38 mouse cellular contexts compared by ENCODE assay signal in the genomic region with DNA sequence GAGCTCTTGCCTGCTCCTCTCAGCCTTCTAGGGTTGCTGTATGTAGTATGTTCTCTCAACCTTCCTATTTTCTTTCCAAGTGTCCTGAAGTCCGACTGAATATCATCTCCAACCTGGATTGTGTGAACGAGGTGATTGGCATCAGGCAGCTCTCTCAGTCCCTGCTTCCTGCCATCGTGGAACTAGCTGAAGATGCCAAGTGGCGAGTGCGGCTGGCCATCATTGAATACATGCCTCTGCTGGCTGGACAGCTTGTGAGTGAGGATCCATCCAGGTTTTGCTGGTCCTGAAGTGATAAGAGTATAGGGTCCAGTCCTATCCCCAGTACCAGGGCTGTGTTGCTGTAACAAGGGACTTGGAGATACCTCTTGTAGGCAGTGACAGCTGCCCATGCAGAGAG. TPM values are rescaled to one million over a fixed set of nuclear protein-coding genes. Genes with fewer than 3 reads are reported as not detected.
"Had no signal": no experiment of that assay in that cellular context is flagged by ENCODE, and none has a peak within 500 bp of the region (broad histone marks: within the 10 kb centered on the region; RNA-seq: fewer than 3 reads in every experiment).

No protein-coding gene starts in this region.

- H3K27ac ChIP-seq: left cerebral cortex, adult 2 months; limb, embryonic 10.5 days; limb, embryonic 12.5 days; limb, embryonic 13.5 days; limb, embryonic 15.5 days; liver, embryonic 12.5 days; liver, embryonic 13.5 days; liver, embryonic 14.5 days; liver, embryonic 15.5 days; lung, embryonic 15.5 days; macrophage; midbrain, embryonic 10.5 days; midbrain, embryonic 12.5 days; midbrain, embryonic 13.5 days; neural tube, embryonic 12.5 days had no signal

- H3K9me3 ChIP-seq: limb, embryonic 10.5 days; limb, embryonic 12.5 days; limb, embryonic 13.5 days; limb, embryonic 15.5 days; liver, embryonic 12.5 days; liver, embryonic 13.5 days; liver, embryonic 15.5 days; lung, embryonic 15.5 days; megakaryocyte, embryonic 14.5 days; midbrain, embryonic 10.5 days; midbrain, embryonic 12.5 days; midbrain, embryonic 13.5 days; neural tube, embryonic 12.5 days had no signal

- H3K9ac ChIP-seq: limb, embryonic 12.5 days; limb, embryonic 13.5 days; limb, embryonic 15.5 days; liver, embryonic 12.5 days; liver, embryonic 13.5 days; liver, embryonic 14.5 days; liver, embryonic 15.5 days; liver, postnatal 0 days; lung, embryonic 14.5 days; lung, embryonic 15.5 days; midbrain, embryonic 12.5 days; midbrain, embryonic 13.5 days; neural tube, embryonic 12.5 days had no signal

- H3K4me2 ChIP-seq: limb, embryonic 12.5 days; limb, embryonic 13.5 days; limb, embryonic 15.5 days; liver, embryonic 11.5 days; liver, embryonic 12.5 days; liver, embryonic 13.5 days; liver, embryonic 15.5 days; lung, embryonic 14.5 days; lung, embryonic 15.5 days; midbrain, embryonic 12.5 days; midbrain, embryonic 13.5 days; neural tube, embryonic 12.5 days had no signal

- H3K4me1 ChIP-seq: limb, embryonic 10.5 days; limb, embryonic 12.5 days; limb, embryonic 13.5 days; limb, embryonic 15.5 days; liver, embryonic 12.5 days; liver, embryonic 13.5 days; liver, embryonic 15.5 days; lung, embryonic 15.5 days; megakaryocyte, embryonic 14.5 days; midbrain, embryonic 10.5 days; midbrain, embryonic 12.5 days; midbrain, embryonic 13.5 days; neural tube, embryonic 12.5 days had no signal

- ATAC-seq: liver, embryonic 12.5 days; liver, postnatal 0 days; lung, postnatal 0 days; midbrain, embryonic 13.5 days; midbrain, embryonic 16.5 days had no signal

- H3K4me3 ChIP-seq: left cerebral cortex, adult 2 months; limb, embryonic 10.5 days; limb, embryonic 12.5 days; limb, embryonic 13.5 days; limb, embryonic 15.5 days; liver, embryonic 12.5 days; liver, embryonic 13.5 days; liver, embryonic 15.5 days; lung, embryonic 15.5 days; megakaryocyte, embryonic 14.5 days; midbrain, embryonic 10.5 days; midbrain, embryonic 12.5 days; midbrain, embryonic 13.5 days; myocyte; neural tube, embryonic 12.5 days had no signal

- H3K27me3 ChIP-seq: limb, embryonic 12.5 days; limb, embryonic 13.5 days; limb, embryonic 15.5 days; liver, embryonic 12.5 days; liver, embryonic 13.5 days; liver, embryonic 15.5 days; lung, embryonic 15.5 days; megakaryocyte, embryonic 14.5 days; midbrain, embryonic 12.5 days; midbrain, embryonic 13.5 days; neural tube, embryonic 12.5 days had no signal

- DNase-seq: left cerebral cortex, postnatal 4 days; liver; liver, embryonic 13.5 days; liver, postnatal 0 days; lung, adult 18-20 months; lung, adult 2 months; lung, embryonic 14.5 days; lung, postnatal 10 days; lung, postnatal 14 days; lung, postnatal 36 days; lung, postnatal 4 days; midbrain, embryonic 14.5 days had no signal

RNA-seq across cellular contexts. Expression of gene Vmn1r233, which starts 35.9 kb away (rescaled TPM):
- polyA plus RNA-seq: limb, embryonic 10.5 days; limb, embryonic 11.5 days; limb, embryonic 12.5 days; limb, embryonic 13.5 days; limb, embryonic 14.5 days; limb, embryonic 15.5 days; liver, adult 2 months; liver, embryonic 11.5 days; liver, embryonic 12.5 days; liver, embryonic 13.5 days; liver, embryonic 14.5 days; liver, embryonic 15.5 days; liver, embryonic 16.5 days; liver, postnatal 0 days; lung, adult 2 months; lung, embryonic 14.5 days; lung, embryonic 15.5 days; lung, embryonic 16.5 days; lung, postnatal 0 days; macrophage; midbrain, embryonic 10.5 days; midbrain, embryonic 12.5 days; midbrain, embryonic 13.5 days; midbrain, embryonic 14.5 days; midbrain, embryonic 16.5 days; midbrain, postnatal 0 days; myocyte; neural tube, embryonic 11.5 days; neural tube, embryonic 12.5 days had no signal

RNA-seq across cellular contexts. Expression of gene Vmn1r232, which starts 40.9 kb away (rescaled TPM):
- polyA plus RNA-seq: limb, embryonic 10.5 days; limb, embryonic 11.5 days; limb, embryonic 12.5 days; limb, embryonic 13.5 days; limb, embryonic 14.5 days; limb, embryonic 15.5 days; liver, adult 2 months; liver, embryonic 11.5 days; liver, embryonic 12.5 days; liver, embryonic 13.5 days; liver, embryonic 14.5 days; liver, embryonic 15.5 days; liver, embryonic 16.5 days; liver, postnatal 0 days; lung, adult 2 months; lung, embryonic 14.5 days; lung, embryonic 15.5 days; lung, embryonic 16.5 days; lung, postnatal 0 days; macrophage; midbrain, embryonic 10.5 days; midbrain, embryonic 12.5 days; midbrain, embryonic 13.5 days; midbrain, embryonic 14.5 days; midbrain, embryonic 16.5 days; midbrain, postnatal 0 days; myocyte; neural tube, embryonic 11.5 days; neural tube, embryonic 12.5 days had no signal

RNA-seq across cellular contexts. Expression of gene Vmn1r231, which starts 55.5 kb away (rescaled TPM):
- polyA plus RNA-seq: limb, embryonic 10.5 days; limb, embryonic 11.5 days; limb, embryonic 12.5 days; limb, embryonic 13.5 days; limb, embryonic 14.5 days; limb, embryonic 15.5 days; liver, adult 2 months; liver, embryonic 11.5 days; liver, embryonic 12.5 days; liver, embryonic 13.5 days; liver, embryonic 14.5 days; liver, embryonic 15.5 days; liver, embryonic 16.5 days; liver, postnatal 0 days; lung, adult 2 months; lung, embryonic 14.5 days; lung, embryonic 15.5 days; lung, embryonic 16.5 days; lung, postnatal 0 days; macrophage; midbrain, embryonic 10.5 days; midbrain, embryonic 12.5 days; midbrain, embryonic 13.5 days; midbrain, embryonic 14.5 days; midbrain, embryonic 16.5 days; midbrain, postnatal 0 days; myocyte; neural tube, embryonic 11.5 days; neural tube, embryonic 12.5 days had no signal
